Mouse (Mus musculus): ENCODE data around the gene Ctf1. TPM values are rescaled to one million over a fixed set of nuclear protein-coding genes. Genes with fewer than 3 reads are reported as not detected.

The Ctf1 gene
- polyA plus RNA-seq, 1 experiment from 2014 or later: 2.8 TPM

DNA sequence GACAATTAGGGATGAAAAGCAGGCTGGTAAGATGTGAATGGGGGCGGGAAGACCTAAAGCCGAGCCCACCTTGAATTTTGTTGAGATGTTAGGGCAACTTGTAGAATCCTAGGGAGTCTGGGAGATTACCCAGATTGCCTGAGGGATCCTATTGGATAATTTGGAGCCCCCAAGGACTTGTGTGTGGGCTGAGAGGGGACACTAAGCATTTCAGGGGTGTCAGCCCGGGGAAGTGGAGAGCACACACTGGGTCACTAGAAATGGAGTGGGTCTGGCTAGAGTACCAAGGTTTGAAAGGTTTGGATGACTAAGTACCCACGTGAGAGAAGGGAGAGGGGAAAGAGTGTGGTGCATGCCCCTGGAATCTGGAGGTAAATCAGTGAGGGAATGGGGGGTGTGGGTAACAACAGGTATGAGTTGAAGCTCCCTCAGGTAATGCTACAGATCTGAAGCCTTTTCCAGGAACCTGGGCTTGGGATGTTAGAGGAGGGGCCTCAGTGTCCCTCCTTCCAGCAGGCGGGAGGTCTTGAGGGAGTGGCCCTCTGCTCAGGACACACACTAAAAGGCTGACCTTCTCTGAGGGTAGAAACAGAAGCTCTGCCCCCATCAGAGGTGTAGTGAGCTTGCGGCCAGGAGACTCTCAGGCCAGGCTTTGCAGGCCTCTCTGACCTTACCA, 35.2 kb downstream of the Ctf1 start:
- peak overlapping the region; percentile 98 for H3K4me3 ChIP-seq
- H3K4me2 ChIP-seq: peak overlapping the region; percentile 92
- H3K36me3 ChIP-seq: peaks cover 47% of the 10 kb centered on the region
- H3K27me3 ChIP-seq: no peaks in the 10 kb centered on the region
- H3K4me1 ChIP-seq (replicated peaks): peaks cover 32% of the 10 kb centered on the region
- H3K27ac ChIP-seq: peak overlapping the region; percentile 89
- no peak for ATAC-seq (ENCODE audit: low FRiP score)
- 39% methylated on average over 6 of the region's 6 CpGs for WGBS
- peak overlapping the region; percentile 98 for H3K9ac ChIP-seq
- no peaks in the 10 kb centered on the region for H3K9me3 ChIP-seq

DNA sequence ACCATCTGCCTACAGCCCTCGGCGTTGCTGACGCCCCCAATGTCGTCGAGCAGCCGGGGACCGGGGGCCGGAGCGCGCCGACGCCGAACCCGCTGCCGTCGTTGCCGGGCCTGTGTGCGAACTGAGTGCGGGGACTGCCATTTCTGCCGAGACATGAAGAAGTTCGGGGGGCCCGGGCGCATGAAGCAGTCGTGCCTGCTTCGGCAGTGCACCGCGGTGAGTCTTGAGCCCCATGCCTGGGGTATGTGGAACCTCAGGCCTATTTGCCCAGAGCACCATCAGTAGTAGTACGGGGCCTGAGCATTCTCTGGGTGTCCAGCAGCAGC, 35.7 kb downstream of the Ctf1 start:
- Histone ChIP-seq H3K36me3 (peaks cover 52% of the 10 kb centered on the region), H3K9ac (peak overlapping the region; percentile 98), H3K4me3 (peak overlapping the region; percentile 98), H3K9me3 (no peaks in the 10 kb centered on the region), H3K27ac (no peak overlapping the region), H3K4me1 (replicated peaks) (peaks cover 37% of the 10 kb centered on the region), H3K27me3 (no peaks in the 10 kb centered on the region), H3K4me2 (peak overlapping the region; percentile 92)
- no peak for ATAC-seq (ENCODE audit: low FRiP score)
- WGBS: 95% methylated on average over 28 of the region's 28 CpGs

DNA sequence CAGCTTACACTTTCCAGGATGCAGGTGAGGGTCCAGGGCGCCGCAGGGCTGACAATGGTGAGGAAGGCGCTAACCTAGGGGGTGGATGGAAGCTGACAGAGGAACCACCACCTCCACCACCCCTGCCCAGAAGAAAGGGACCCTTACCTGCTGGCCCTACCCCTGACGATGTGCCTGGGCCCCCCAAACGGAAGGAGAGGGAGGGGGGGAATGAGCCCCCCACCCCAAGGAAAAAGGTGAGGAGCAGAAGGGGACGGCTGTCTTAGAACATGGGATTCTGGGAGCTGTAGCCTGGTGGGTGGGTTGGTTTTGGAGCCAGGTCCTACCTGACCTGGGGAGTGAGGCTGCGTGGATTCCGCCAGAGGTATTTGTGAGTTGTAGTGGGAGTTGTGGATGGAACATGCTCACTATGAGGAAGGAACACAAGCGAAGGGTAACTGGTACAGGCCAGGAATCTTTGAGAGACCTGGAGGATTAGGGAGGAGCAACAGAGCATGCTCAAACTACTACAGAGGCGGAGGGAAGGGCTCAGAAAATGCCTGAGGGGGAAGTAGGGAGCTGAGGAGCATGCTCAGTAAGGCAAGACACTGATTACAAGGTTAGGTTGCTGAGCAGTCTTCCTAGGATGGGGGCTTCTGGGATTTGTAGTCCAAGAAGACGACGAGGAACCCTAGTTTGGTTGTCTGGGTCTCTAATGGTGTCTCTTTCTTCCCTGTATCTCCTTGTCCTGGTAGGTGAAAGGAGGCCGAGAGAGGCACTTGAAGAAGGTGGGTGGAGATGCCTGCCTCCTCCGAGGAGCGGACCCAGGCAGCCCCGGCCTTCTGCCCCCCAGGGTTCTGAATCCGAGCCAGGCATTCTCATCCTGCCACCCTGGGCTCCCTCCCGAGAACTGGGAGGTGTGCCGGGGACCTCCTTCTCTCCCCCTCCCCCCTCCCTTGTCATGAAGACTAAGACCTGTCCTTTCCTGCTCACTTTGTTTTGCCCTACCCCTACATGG, 37.9 kb downstream of the Ctf1 start:
- WGBS: 89% methylated on average over 19 of the region's 19 CpGs
- Histone ChIP-seq H3K9me3 (no peaks in the 10 kb centered on the region), H3K9ac (0 out of 2 replicates have a peak overlapping the region, but pooled peaks have one; percentile 40), H3K4me3 (no peak overlapping the region), H3K36me3 (peaks cover 74% of the 10 kb centered on the region), H3K4me2 (no peak overlapping the region), H3K4me1 (replicated peaks) (peaks cover 47% of the 10 kb centered on the region), H3K27me3 (no peaks in the 10 kb centered on the region), H3K27ac (no peak overlapping the region)
- ATAC-seq (ENCODE audit: low FRiP score): no peak

DNA sequence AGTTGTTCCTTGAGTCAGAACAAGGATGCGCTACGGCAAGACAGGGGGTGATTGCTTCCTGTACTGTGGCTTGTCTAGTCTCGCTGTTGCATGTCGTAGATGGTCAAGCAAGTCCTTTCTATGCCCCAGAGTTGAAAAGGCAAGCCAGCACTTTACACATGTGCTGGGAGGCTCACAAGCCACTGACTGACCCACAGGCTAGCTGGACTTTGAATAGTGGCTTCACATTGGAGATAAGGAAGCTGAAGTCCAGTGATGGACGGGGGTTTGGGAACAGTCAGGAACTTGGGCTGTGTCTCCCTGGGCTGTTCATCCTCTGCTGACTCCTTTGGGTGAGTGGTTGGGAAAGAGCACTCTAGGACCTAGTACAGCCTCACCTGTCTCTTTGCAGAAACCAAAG, 39.1 kb downstream of the Ctf1 start:
- Histone ChIP-seq H3K4me3 (no peak overlapping the region), H3K4me1 (replicated peaks) (peaks cover 58% of the 10 kb centered on the region), H3K4me2 (no peak overlapping the region), H3K27ac (no peak overlapping the region), H3K9me3 (no peaks in the 10 kb centered on the region), H3K36me3 (peaks cover 86% of the 10 kb centered on the region), H3K27me3 (no peaks in the 10 kb centered on the region), H3K9ac (no peak overlapping the region)
- WGBS: 95% methylated on average over 5 of the region's 5 CpGs
- no peak for ATAC-seq (ENCODE audit: low FRiP score)

DNA sequence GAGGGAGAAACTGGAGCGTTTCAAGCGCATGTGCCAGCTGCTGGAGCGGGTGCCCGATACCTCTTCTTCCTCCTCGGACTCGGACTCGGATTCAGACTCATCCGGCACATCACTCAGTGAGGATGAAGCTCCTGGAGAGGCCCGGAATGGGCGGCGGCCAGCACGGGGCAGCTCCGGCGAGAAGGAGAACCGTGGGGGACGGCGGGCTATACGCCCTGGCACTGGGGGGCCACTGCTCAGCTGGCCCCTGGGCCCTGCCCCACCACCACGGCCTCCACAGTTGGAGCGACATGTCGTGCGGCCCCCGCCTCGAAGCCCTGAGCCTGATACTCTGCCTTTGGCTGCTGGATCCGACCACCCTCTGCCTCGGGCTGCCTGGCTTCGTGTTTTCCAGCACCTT, 39.5 kb downstream of the Ctf1 start:
- no peak for ATAC-seq (ENCODE audit: low FRiP score)
- H3K36me3 ChIP-seq: peaks cover 91% of the 10 kb centered on the region
- H3K9ac ChIP-seq: no peak overlapping the region; the same call in 1 of the 2 replicates
- no peak overlapping the region for H3K27ac ChIP-seq
- no peak overlapping the region for H3K4me3 ChIP-seq
- H3K27me3 ChIP-seq: no peaks in the 10 kb centered on the region
- H3K4me2 ChIP-seq: no peak overlapping the region
- WGBS: 95% methylated on average over 27 of the region's 27 CpGs
- H3K9me3 ChIP-seq: no peaks in the 10 kb centered on the region
- peaks cover 60% of the 10 kb centered on the region for H3K4me1 ChIP-seq (replicated peaks)

DNA sequence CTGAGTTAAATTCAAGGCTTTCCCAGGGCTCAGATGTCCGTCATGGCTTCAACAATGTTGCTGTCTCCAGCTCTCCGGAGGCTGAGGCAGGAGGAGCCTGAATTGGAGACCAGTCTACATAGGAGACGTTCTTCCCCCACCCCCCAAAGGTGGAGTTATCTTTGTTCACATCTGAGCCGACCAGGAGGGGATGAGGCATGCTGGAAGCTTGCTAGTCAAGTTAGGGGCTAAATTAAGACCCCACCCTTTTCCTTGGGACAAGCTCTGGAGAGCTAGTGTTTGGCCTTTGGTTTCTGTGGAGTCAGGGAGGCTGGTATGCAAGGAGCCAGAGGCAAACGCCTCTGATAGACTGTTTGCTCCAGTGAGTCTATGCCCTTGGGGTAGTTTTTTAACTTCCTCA, 40.6 kb downstream of the Ctf1 start:
- WGBS: 84% methylated on average over 5 of the region's 5 CpGs
- ATAC-seq (ENCODE audit: low FRiP score): no peak
- Histone ChIP-seq H3K27me3 (no peaks in the 10 kb centered on the region), H3K4me1 (replicated peaks) (peaks cover 55% of the 10 kb centered on the region), H3K9me3 (no peaks in the 10 kb centered on the region), H3K27ac (no peak overlapping the region), H3K4me2 (no peak overlapping the region), H3K9ac (peak overlapping the region; percentile 29), H3K4me3 (no peak overlapping the region), H3K36me3 (peaks cover 100% of the 10 kb centered on the region)

DNA sequence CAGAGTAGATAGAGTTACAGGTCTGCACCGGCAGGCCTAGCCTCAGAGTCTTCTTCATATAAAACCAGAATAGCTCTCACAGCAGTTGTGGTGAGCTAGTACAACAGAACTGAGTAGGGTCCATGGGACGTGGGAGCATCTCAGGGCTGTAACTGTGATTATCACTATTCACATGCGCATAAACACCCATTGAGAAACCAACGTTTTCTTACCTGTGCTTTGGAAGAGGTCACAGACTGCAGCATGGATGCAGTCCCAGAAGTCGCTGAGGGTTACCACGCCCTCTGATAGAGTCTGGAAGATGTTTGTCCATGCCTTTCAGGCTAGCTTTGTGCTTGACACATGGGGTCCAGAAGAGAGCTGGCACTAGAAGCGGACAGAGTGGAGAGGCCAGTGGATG, 41.2 kb downstream of the Ctf1 start:
- Histone ChIP-seq H3K27me3 (no peaks in the 10 kb centered on the region), H3K4me1 (replicated peaks) (peaks cover 51% of the 10 kb centered on the region), H3K9me3 (no peaks in the 10 kb centered on the region), H3K4me2 (no peak overlapping the region), H3K9ac (peak overlapping the region; percentile 59; the same call in 1 of the 2 replicates), H3K4me3 (no peak overlapping the region), H3K36me3 (peaks cover 98% of the 10 kb centered on the region), H3K27ac (no peak overlapping the region)
- 93% methylated on average over 7 of the region's 7 CpGs for WGBS
- ATAC-seq (ENCODE audit: low FRiP score): no peak

DNA sequence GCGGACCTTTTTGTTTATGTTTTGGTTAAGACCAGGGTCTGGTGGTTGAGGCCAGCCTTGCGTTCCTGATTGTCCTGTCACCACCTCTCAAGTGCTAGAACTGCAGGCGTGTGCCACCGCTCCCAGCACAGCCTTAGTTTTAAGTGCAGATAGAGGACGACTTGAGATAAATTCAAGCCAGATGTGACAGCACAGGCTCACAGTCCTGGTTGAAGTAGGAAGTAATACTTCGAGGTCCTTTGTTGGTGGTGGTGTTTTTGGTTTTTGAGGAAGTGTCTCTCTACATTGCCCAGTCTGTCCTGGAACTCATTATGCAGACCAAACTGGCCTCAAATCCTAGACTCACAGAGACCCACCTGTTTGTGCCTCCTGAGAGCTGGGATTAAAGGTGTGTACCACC, 47.2 kb downstream of the Ctf1 start:
- Histone ChIP-seq H3K36me3 (peaks cover 81% of the 10 kb centered on the region), H3K4me1 (replicated peaks) (peaks cover 31% of the 10 kb centered on the region)
- 84% methylated on average over 6 of the region's 6 CpGs for WGBS

DNA sequence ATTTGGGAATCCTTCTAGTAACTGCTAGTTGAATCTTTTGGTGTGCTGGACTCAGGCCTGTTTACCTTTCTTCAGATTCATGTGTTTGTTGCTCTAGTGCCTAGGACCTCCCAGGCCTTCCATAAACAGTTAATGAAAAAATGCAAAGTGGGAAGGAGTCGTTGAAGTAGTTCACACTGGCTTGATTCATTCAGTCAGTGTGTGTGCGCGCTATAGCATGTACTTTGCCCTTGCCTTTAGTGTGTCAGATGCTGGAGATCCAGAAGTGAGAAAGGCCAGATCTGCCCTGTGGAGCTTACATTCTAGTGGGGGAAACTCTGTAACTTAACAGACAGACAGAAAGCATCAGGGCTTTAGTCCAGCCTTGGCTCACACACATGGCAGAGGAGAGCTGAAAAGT, 47.9 kb downstream of the Ctf1 start:
- Histone ChIP-seq H3K4me3 (no peak overlapping the region), H3K4me1 (replicated peaks) (peaks cover 25% of the 10 kb centered on the region), H3K9me3 (no peaks in the 10 kb centered on the region), H3K9ac (no peak overlapping the region), H3K27ac (no peak overlapping the region), H3K36me3 (peaks cover 81% of the 10 kb centered on the region), H3K27me3 (no peaks in the 10 kb centered on the region), H3K4me2 (no peak overlapping the region)
- no peak for ATAC-seq (ENCODE audit: low FRiP score)
- 91% methylated on average over 3 of the region's 3 CpGs for WGBS

More for the DNA sequence above, 47.2 kb downstream of the Ctf1 start:
- Histone ChIP-seq H3K27ac (no peak overlapping the region), H3K9ac (0 out of 2 replicates have a peak overlapping the region, but pooled peaks have one; percentile 13), H3K9me3 (no peaks in the 10 kb centered on the region), H3K27me3 (no peaks in the 10 kb centered on the region), H3K4me2 (no peak overlapping the region), H3K4me3 (no peak overlapping the region)
- ATAC-seq (ENCODE audit: low FRiP score): no peak

DNA sequence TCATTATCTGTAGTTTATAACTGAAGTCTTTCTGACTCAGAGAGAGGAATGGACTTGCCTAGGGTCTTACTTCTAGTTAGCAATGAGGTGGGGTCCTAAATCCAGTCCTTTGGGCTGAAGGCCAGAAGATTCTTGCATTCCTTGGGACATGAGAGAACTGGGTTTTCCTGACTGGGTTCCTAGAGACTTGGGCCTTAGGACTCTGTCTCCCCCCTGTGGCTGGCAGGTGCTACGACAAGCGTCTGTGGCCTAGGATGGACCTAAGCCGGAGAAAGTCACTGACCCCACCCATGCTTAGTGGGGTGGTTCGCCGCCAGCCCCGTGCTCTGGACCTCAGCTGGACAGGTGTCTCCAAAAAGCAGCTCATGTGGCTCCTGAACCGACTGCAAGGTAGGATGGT, 48.5 kb downstream of the Ctf1 start:
- Histone ChIP-seq H3K4me3 (no peak overlapping the region), H3K4me1 (replicated peaks) (peaks cover 20% of the 10 kb centered on the region), H3K36me3 (peaks cover 81% of the 10 kb centered on the region), H3K27me3 (no peaks in the 10 kb centered on the region), H3K9ac (no peak overlapping the region), H3K9me3 (no peaks in the 10 kb centered on the region), H3K4me2 (no peak overlapping the region), H3K27ac (no peak overlapping the region)
- WGBS: 52% methylated on average over 7 of the region's 7 CpGs
- no peak for ATAC-seq (ENCODE audit: low FRiP score)

DNA sequence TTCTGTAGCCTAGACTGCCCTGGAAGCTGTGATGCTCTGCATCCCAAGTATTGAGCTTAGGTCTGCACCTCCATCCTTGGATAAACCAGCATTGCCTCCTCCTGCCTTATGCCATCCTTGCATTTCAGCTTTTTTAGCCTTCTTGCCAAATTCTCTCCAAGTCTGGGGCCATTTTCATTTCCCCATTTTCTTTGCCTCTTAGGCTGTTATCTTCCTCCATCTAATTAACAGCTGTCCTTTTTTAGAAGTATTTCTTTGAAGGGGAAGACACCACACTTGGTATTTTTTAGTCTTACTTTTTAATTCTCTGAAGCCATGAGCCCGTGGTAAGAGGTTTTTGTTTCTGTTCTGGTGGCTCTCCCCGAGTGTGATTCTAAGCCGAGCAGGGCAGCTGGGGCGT, 51.1 kb downstream of the Ctf1 start:
- Histone ChIP-seq H3K4me2 (no peak overlapping the region), H3K4me3 (no peak overlapping the region), H3K9me3 (no peaks in the 10 kb centered on the region), H3K27me3 (no peaks in the 10 kb centered on the region), H3K4me1 (replicated peaks) (peaks cover 10% of the 10 kb centered on the region), H3K36me3 (peaks cover 81% of the 10 kb centered on the region), H3K9ac (no peak overlapping the region), H3K27ac (no peak overlapping the region)
- no peak for ATAC-seq (ENCODE audit: low FRiP score)
- 94% methylated on average over 4 of the region's 4 CpGs for WGBS

DNA sequence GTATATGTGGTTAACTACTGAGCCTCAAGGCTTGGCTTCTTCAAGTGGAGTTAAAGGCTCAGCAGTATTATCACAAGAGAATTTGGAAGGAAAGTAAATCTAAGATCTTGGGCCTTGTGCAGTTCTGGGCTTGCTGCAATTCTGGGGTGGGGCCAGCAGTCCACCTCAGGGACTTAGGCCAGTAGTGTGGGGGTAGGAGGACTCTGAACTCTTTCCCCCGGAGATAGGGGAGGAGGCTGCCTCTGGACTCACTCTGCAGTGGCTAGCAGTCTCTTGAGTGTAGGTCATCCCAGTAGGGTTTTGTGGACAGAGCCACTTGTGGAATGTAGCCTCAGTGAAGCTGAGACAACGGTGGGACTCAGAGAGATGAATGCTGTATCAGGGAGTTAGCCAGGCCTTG, 53.2 kb downstream of the Ctf1 start:
- Histone ChIP-seq H3K4me2 (no peak overlapping the region), H3K4me1 (replicated peaks) (peaks cover 28% of the 10 kb centered on the region), H3K27me3 (no peaks in the 10 kb centered on the region), H3K36me3 (peaks cover 73% of the 10 kb centered on the region), H3K27ac (no peak overlapping the region), H3K4me3 (no peak overlapping the region), H3K9ac (no peak overlapping the region), H3K9me3 (no peaks in the 10 kb centered on the region)
- 91% methylated on average over 2 of the region's 2 CpGs for WGBS
- no peak for ATAC-seq (ENCODE audit: low FRiP score)

All from hindbrain, embryonic 13.5 days (tissue).